Mouse (Mus musculus) stomach, embryonic 16.5 days (tissue): ENCODE data around the gene Rasgrp3. TPM values are rescaled to one million over a fixed set of nuclear protein-coding genes. Genes with fewer than 3 reads are reported as not detected.

Experiments
- ATAC-seq: fragments of 200-750 bp; cut with Nextera tagmentation; 2 replicates; pipeline ENCODE4 v1.8.0; 2017; ENCODE audit warnings: moderate number of reproducible peaks, moderate TSS enrichment; ENCODE audit not compliant: insufficient read depth, low FRiP score
- H3K27ac ChIP-seq: fragments of 300-500 bp; sonication (generic); 2 replicates; pipeline ENCODE4 v1.5.1; 2014; ENCODE audit warnings: low read length
- H3K27me3 ChIP-seq: fragments of 300-500 bp; sonication (generic); 2 replicates; pipeline ENCODE4 v1.6.1; 2014; ENCODE audit warnings: low read length, control low read depth, mixed read lengths; ENCODE audit not compliant: control insufficient read depth, insufficient read depth
- H3K36me3 ChIP-seq: fragments of 300-500 bp; sonication (generic); 2 replicates; pipeline ENCODE4 v1.6.1; 2014; ENCODE audit warnings: low read length; ENCODE audit not compliant: control insufficient read depth, insufficient read depth
- H3K4me1 ChIP-seq: fragments of 300-500 bp; sonication (generic); 2 replicates; pipeline ENCODE4 v1.6.1; 2014; ENCODE audit warnings: low read length, control low read depth, mixed read lengths; ENCODE audit not compliant: control insufficient read depth, insufficient read depth
- H3K4me2 ChIP-seq: fragments of 300-500 bp; sonication (generic); 2 replicates; pipeline ENCODE4 v1.6.1; 2014; ENCODE audit warnings: low read depth, low read length, mixed read lengths
- H3K4me3 ChIP-seq: fragments of 300-500 bp; sonication (generic); replicated peaks from 2 replicates; pipeline ENCODE4 v1.5.1; 2014; ENCODE audit warnings: mild to moderate bottlenecking, low read length
- H3K9ac ChIP-seq: fragments of 300-500 bp; sonication (generic); 2 replicates; pipeline ENCODE4 v1.6.1; 2014; ENCODE audit warnings: low read length
- H3K9me3 ChIP-seq: fragments of 300-500 bp; sonication (generic); replicated peaks from 2 replicates; pipeline ENCODE4 v1.6.1; 2016; ENCODE audit warnings: low read length, control low read depth; ENCODE audit not compliant: control insufficient read depth
- WGBS: fragments of 180-500 bp; shearing (Covaris S2); extraction: QIAGEN DNeasy Blood & Tissue Kit; methylation state at CpG from one replicate; pipeline ENCODE4 v1.1.7; 2014; 5-methylcytosine and 5-hydroxymethylcytosine counted together
- polyA plus RNA-seq: library from polyadenylated mRNA; unstranded; fragments of >200 nt; fragmentation: Nextera tagmentation; extraction: Ambion mirVana; gene quantifications from 2 replicates; pipeline ENCODE4 v1.2.1, GENCODE M21; 2015

Gene Rasgrp3
- polyA plus RNA-seq, 1 experiment from 2014 or later: 15.3 TPM

DNA sequence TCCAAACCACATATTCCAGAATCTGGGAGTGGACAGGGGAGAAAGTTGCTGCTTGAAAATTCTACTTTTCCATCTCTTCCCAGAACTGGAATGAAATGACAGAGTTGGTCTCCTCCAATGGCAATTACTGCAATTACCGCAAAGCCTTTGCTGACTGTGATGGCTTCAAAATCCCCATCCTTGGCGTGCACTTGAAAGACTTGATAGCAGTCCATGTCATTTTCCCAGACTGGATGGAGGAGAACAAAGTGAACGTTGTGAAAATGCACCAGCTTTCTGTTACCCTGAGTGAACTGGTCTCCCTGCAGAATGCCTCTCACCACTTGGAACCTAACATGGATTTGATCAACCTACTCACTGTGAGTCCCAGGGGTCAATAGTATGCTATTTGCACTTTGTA lies 67.3 kb downstream of the Rasgrp3 start:
- Histone ChIP-seq H3K27ac (no peak overlapping the region), H3K4me3 (no peak overlapping the region), H3K9ac (no peak overlapping the region), H3K4me2 (no peak overlapping the region), H3K9me3 (no peaks in the 10 kb centered on the region), H3K4me1 (no peaks in the 10 kb centered on the region), H3K27me3 (no peaks in the 10 kb centered on the region), H3K36me3 (no peaks in the 10 kb centered on the region)
- ATAC-seq: no peak
- WGBS: 88% methylated on average over 3 of the region's 3 CpGs

DNA sequence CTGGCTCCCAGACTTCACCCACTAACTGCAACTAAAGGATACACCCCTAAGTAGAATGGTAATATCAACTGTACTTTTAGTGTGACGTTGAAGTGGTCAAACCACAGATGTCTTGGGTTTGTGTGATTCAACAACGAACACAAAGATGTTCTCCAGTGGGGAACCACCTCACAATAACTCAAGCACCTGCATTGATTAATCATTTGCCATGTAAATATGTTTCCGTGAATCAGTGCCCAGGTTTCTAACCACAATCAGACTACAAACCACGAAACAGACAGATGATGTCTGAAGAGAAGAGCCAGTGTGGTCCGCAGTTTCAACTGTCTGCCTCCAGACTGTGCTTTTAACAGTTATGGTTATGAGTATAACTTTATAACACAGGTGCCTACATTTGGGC lies 69.4 kb downstream of the Rasgrp3 start:
- H3K27me3 ChIP-seq: no peaks in the 10 kb centered on the region
- H3K4me1 ChIP-seq: no peaks in the 10 kb centered on the region
- 74% methylated on average over 5 of the region's 5 CpGs for WGBS
- H3K36me3 ChIP-seq: no peaks in the 10 kb centered on the region
- no peak overlapping the region for H3K9ac ChIP-seq
- no peak overlapping the region for H3K27ac ChIP-seq
- no peak for ATAC-seq
- no peak overlapping the region for H3K4me3 ChIP-seq
- H3K4me2 ChIP-seq: no peak overlapping the region
- H3K9me3 ChIP-seq: no peaks in the 10 kb centered on the region

DNA sequence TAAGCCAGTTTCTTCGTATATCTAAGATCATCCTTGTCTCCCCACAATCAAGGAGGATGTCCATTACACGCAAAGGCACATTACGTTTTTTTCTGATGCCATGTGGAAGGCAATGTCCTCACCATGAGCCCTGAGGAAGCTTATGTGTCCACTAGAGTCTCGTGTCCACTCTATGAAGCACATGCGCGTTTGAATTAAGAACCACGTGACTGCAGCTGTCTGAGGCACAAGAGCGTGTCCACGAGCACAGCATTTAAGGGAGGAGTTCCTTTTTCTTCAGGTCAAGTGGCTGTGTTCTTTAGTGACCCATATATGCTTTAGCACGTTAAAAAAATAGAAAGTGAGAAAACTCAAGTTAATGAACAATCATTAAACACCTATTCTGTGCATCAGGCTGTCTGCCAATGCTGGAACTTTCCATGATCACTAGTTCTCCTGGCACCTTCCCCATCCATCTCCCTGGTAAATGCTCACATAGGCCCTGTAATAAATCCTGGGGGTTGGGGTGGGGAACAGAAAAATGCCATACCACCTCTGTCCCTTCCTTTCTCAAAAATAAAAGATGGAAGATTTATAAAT lies 70.5 kb downstream of the Rasgrp3 start:
- Histone ChIP-seq H3K9me3 (no peaks in the 10 kb centered on the region), H3K4me3 (no peak overlapping the region), H3K4me1 (no peaks in the 10 kb centered on the region), H3K27me3 (no peaks in the 10 kb centered on the region), H3K27ac (no peak overlapping the region), H3K4me2 (no peak overlapping the region), H3K36me3 (no peaks in the 10 kb centered on the region), H3K9ac (no peak overlapping the region)
- ATAC-seq: no peak
- 88% methylated on average over 10 of the region's 10 CpGs for WGBS

DNA sequence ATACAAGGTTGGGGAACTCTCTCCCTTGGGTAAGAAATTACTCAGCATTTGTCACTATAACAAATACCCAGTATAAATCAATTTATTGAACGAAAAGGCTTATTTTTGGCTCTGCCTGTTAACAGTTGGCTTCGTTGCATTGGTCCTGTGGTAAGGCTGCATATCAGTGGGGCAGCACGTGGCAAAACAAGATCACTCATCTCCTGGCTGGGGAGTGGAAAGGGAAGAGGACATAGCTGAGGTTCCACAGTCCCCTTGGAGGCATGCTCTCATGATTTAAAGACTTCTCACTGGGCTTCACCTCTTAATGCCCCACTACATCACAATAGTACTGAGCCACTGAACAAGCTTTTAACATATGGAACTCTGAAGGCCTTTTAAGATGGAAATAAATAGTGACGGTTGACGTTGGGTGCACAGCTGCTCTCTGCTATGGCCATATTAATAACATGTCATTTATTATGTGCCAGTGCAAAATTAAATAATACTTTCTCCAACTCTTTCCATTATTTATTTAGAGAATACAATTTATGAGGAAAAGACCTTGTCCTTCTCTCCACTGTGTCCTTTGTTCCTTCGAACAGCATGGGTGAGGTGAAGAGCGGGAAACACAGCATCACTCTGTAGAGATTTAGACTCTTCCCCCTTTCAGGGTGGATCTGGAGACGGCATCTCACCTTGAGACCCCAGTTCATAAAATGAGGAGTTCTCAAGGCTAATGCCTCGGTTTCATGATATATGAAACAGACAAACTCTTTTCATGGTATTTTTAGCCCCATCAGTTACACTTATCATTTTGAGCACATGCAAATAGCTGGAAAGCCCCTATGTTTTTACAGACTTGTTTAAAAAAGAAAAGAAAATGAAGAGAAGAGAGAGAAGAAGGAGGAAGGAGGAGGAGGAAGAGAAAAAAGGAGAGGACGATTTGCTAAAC lies 71.3 kb downstream of the Rasgrp3 start:
- Histone ChIP-seq H3K36me3 (no peaks in the 10 kb centered on the region), H3K27me3 (no peaks in the 10 kb centered on the region), H3K4me3 (no peak overlapping the region), H3K9ac (no peak overlapping the region), H3K4me1 (no peaks in the 10 kb centered on the region), H3K27ac (no peak overlapping the region), H3K9me3 (no peaks in the 10 kb centered on the region), H3K4me2 (no peak overlapping the region)
- no peak for ATAC-seq
- WGBS: 66% methylated on average over 10 of the region's 10 CpGs

DNA sequence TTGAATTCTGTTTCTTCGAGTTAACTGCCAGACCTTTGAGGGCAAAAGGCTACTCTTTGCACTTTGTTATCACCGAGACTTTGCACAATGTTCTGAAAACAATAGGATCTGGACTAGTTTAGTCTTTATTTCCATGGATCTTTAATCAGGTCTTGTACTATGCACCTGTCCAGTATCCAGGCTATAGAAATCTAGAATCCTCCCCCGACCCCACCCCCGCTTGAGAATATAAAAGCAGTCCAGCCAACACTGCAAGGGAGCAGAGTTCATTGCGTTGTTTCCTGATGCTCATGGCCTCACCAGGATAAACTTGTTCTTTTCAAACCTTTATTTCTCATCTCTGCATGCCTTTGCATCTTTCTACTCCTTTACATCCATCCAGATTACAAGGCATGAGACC lies 73.6 kb downstream of the Rasgrp3 start:
- no peaks in the 10 kb centered on the region for H3K36me3 ChIP-seq
- ATAC-seq: no peak
- no peaks in the 10 kb centered on the region for H3K27me3 ChIP-seq
- H3K4me2 ChIP-seq: no peak overlapping the region
- no peak overlapping the region for H3K27ac ChIP-seq
- no peak overlapping the region for H3K9ac ChIP-seq
- no peak overlapping the region for H3K4me3 ChIP-seq
- no peaks in the 10 kb centered on the region for H3K9me3 ChIP-seq
- H3K4me1 ChIP-seq: no peaks in the 10 kb centered on the region
- WGBS: 85% methylated on average over 5 of the region's 5 CpGs

DNA sequence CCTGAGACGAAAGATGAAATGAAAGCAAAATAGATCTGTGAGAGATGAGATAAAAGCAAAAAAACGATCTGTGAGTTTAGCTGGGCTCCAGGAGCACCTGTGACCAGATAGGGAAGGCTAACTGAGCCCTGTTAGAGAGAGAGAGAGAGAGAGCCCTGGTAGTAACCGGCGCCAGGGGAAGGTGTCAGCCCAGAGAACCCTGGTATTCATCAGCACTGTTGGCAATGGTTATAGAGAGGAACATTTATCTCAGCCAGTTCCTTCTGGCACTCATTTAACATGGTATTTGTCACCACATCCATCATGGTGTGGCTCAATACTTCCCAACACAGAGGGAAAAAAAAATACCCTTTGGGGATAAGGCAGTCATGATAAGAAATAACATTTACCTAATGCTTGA lies 80.9 kb downstream of the Rasgrp3 start:
- no peaks in the 10 kb centered on the region for H3K4me1 ChIP-seq
- no peak overlapping the region for H3K4me3 ChIP-seq
- H3K9ac ChIP-seq: no peak overlapping the region
- H3K9me3 ChIP-seq: no peaks in the 10 kb centered on the region
- no peak overlapping the region for H3K4me2 ChIP-seq
- 56% methylated on average over 4 of the region's 4 CpGs for WGBS
- no peak for ATAC-seq
- H3K36me3 ChIP-seq: no peaks in the 10 kb centered on the region
- no peaks in the 10 kb centered on the region for H3K27me3 ChIP-seq
- no peak overlapping the region for H3K27ac ChIP-seq

DNA sequence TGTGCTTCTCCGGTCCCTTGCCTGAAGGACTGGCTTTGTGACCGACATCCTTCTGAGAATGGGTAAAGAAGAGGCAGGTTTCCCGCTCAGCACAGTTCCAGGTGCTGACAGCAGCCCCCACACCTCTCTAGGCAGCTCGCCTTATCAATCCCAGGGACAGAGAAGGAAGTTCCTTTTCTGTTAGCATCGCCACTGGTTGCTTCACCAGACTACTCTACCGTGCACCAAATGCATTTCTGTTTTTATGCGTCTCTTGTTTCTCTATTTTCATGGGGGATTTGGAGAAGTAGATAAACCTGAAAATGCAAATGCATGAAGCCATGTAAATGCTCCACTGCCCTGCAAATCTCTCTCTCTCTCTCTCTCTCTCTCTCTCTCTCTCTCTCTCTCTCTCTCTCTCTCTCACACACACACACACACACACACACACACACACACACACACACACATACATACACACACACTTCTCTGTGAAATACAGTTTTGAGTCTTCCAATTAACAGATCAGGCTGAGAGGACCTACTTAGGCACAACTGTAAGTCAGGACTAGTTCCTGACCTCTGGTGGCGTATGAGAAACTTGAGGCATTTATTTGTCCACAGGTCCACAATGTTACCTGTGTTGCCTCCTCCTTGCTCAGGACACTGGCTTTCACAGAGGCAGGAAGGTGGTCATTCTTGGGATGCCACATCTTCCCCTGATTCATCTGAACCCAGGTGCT lies 82.6 kb downstream of the Rasgrp3 start:
- Histone ChIP-seq H3K4me2 (no peak overlapping the region), H3K36me3 (no peaks in the 10 kb centered on the region), H3K9ac (no peak overlapping the region), H3K4me1 (no peaks in the 10 kb centered on the region), H3K27me3 (no peaks in the 10 kb centered on the region), H3K27ac (no peak overlapping the region), H3K9me3 (no peaks in the 10 kb centered on the region), H3K4me3 (no peak overlapping the region)
- no peak for ATAC-seq
- 64% methylated on average over 8 of the region's 8 CpGs for WGBS

DNA sequence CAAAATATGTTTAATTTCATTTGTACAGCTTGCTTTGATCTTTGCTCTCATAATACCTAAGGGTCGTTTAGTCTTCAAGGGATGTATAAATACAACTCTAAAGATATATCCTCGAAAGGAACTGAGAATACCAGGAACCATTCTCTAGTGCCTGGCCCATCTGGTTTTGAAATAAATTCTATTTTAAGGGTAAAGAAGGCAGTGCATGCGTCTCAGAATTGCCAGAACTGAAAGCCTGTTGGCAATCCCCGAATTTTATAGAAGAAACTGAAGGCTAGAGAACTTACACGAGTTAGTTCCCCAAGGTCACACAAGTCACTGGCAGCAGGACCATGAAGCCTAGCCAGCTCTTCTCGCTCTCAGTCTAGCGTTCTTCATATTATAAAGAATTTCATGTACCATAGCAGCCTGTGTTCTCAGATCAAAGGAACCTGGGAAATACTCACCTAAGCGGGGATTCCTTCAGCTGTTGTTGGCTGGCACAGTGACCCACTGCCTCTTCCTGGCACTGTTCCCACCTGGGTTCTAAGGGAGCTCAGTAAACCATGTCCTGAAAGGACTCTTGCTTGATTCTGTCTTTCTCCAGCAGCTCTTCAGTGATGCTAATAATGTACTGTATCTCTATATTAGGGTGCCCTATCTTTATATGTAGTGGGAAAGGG lies 83.7 kb downstream of the Rasgrp3 start:
- H3K4me1 ChIP-seq: no peaks in the 10 kb centered on the region
- 68% methylated on average over 8 of the region's 8 CpGs for WGBS
- H3K36me3 ChIP-seq: no peaks in the 10 kb centered on the region
- H3K9ac ChIP-seq: no peak overlapping the region
- H3K4me3 ChIP-seq: no peak overlapping the region
- no peak overlapping the region for H3K4me2 ChIP-seq
- H3K27me3 ChIP-seq: no peaks in the 10 kb centered on the region
- no peak for ATAC-seq
- H3K27ac ChIP-seq: no peak overlapping the region; the same call in 1 of the 2 replicates
- H3K9me3 ChIP-seq: no peaks in the 10 kb centered on the region
